Mouse (Mus musculus): ENCODE results near the gene Ranbp17.

DNA sequence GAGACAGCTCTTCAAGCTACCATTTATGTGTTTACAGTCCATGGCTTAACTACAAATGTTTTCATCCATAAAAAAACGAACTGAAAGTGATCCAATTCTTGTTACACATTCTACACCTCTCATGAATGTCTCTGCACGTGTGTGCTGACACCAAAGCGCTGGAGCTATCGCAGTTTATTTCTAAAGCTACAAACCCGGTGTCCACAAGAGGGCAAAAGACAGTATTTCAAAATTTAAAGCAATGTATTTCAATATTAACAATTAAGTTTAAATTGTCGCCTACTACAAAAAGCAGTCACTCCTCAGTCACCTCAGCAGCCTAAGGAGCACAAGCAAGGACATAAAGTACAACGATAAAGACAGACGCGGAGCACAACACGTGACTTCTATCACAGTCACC is 33.1 kb downstream of the Ranbp17 start:
- TF ChIP-seq POLR2A (IDR thresholded peaks at IDR 0.05; ENCODE audit: borderline replicate concordance, extremely low read depth, insufficient read depth, insufficient read length, poor library complexity, severe bottlenecking) (no peak), CTCF (IDR thresholded peaks at IDR 0.05; ENCODE audit: borderline replicate concordance, extremely low read depth, insufficient read depth, insufficient read length) (no peak)
